ENCODE assay signal across 26 mouse cellular contexts in the genomic region with DNA sequence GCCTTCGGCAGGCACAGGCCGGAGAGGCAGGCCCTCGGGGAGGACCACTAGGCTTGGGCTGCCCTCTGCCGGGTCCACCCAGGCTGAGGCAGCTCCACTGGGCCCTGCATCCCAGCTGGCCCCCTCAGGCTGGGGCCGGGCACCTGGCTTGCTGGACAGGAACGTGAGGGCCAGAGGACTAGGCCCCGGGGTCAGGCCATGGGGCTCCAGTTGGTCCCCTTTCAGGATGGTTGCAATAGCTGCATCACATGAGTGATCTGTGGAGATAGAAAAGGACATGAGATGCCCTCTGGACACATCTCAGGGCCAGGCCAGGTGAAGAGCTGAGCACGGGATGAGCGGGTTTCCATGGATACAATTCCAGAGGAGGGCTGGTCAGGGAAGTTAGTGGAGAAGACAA. TPM values are rescaled to one million over a fixed set of nuclear protein-coding genes. Genes with fewer than 3 reads are reported as not detected.
DNase-seq lines count a peak whose midpoint lies in the region; ATAC-seq and TF ChIP-seq lines count a peak whose summit lies in the region.
"Had no signal": no experiment of that assay in that cellular context is flagged by ENCODE, and none has a peak within 500 bp of the region (broad histone marks: within the 10 kb centered on the region; RNA-seq: fewer than 3 reads in every experiment).

No protein-coding gene starts in this region.

- peaks cover 86% of the 10 kb centered on the region for H3K4me1 ChIP-seq in hindbrain, embryonic 13.5 days (replicated peaks)
- H3K4me1 ChIP-seq in hindbrain, embryonic 10.5 days (replicated peaks) = peaks cover 87% of the 10 kb centered on the region
- H3K4me1 ChIP-seq in forebrain, embryonic 14.5 days (ENCODE audit: control insufficient read depth, insufficient read depth, low read length) = peaks cover 39% of the 10 kb centered on the region
- H3K4me1 ChIP-seq in hindbrain, postnatal 0 days (ENCODE audit: insufficient read depth, low read length) = peaks cover 24% of the 10 kb centered on the region
- peaks cover 37% of the 10 kb centered on the region for H3K4me1 ChIP-seq in midbrain, postnatal 0 days (ENCODE audit: insufficient read depth, low read length)

- DNase-seq in hindbrain, embryonic 10.5 days (ENCODE audit: low spot score) = no peak
- DNase-seq in forebrain, embryonic 14.5 days (ENCODE audit: low spot score) = no peak
- no peak for DNase-seq in hindbrain, postnatal 0 days (ENCODE audit: low spot score)
- DNase-seq in midbrain, postnatal 0 days (ENCODE audit: low spot score) = no peak
- DNase-seq in urinary bladder, postnatal 10 days (ENCODE audit: low spot score) = no peak
- no peak for DNase-seq in left cerebral cortex, postnatal 14 days (ENCODE audit: low spot score in 2 of 2)
- DNase-seq in MN1 (ENCODE audit: low spot score) = no peak
- DNase-seq: adrenal gland, postnatal 36 days; cerebellum, adult 8-10 months had no signal

- no peaks in the 10 kb centered on the region for H3K9me3 ChIP-seq in hindbrain, embryonic 13.5 days
- no peaks in the 10 kb centered on the region for H3K9me3 ChIP-seq in hindbrain, embryonic 10.5 days
- no peaks in the 10 kb centered on the region for H3K9me3 ChIP-seq in forebrain, embryonic 14.5 days (replicated peaks; ENCODE audit: control insufficient read depth, low read length)
- no peaks in the 10 kb centered on the region for H3K9me3 ChIP-seq in hindbrain, postnatal 0 days (ENCODE audit: low read length)
- H3K9me3 ChIP-seq in midbrain, postnatal 0 days (ENCODE audit: low read length) = no peaks in the 10 kb centered on the region
- H3K9me3 ChIP-seq: embryonic facial prominence, embryonic 12.5 days; heart, embryonic 12.5 days; limb, embryonic 13.5 days had no signal

- peak overlapping the region; percentile 98 for H3K4me2 ChIP-seq in hindbrain, embryonic 13.5 days
- peak overlapping the region; percentile 94; the same call in 1 of the 2 replicates for H3K4me2 ChIP-seq in forebrain, embryonic 14.5 days (ENCODE audit: low read length)
- H3K4me2 ChIP-seq in hindbrain, postnatal 0 days (ENCODE audit: low read depth, low read length) = peak overlapping the region; percentile 77; the same call in 1 of the 2 replicates
- H3K4me2 ChIP-seq in midbrain, postnatal 0 days (ENCODE audit: low read depth, low read length, poor library complexity, severe bottlenecking) = peak overlapping the region; percentile 87
- H3K4me2 ChIP-seq: limb, embryonic 13.5 days had no signal

- WGBS in hindbrain, embryonic 13.5 days = 90% methylated on average over 9 of the region's 9 CpGs
- 80% methylated on average over 9 of the region's 9 CpGs for WGBS in hindbrain, embryonic 10.5 days
- WGBS in forebrain, embryonic 14.5 days = 86% methylated on average over 9 of the region's 9 CpGs
- WGBS in hindbrain, postnatal 0 days = 75% methylated on average over 9 of the region's 9 CpGs
- 75% methylated on average over 9 of the region's 9 CpGs for WGBS in midbrain, postnatal 0 days

- ATAC-seq in hindbrain, embryonic 13.5 days (ENCODE audit: low FRiP score) = no peak
- no peak for ATAC-seq in forebrain, embryonic 14.5 days
- ATAC-seq in hindbrain, postnatal 0 days = no peak
- no peak for ATAC-seq in midbrain, postnatal 0 days (ENCODE audit: low FRiP score)
- ATAC-seq: activated CD4-positive, CD25-positive, alpha-beta regulatory T cell, adult 4 months; intestine, postnatal 0 days; Patski had no signal

- H3K27me3 ChIP-seq in hindbrain, embryonic 13.5 days = no peaks in the 10 kb centered on the region
- H3K27me3 ChIP-seq in hindbrain, embryonic 10.5 days (ENCODE audit: insufficient read depth, poor library complexity, severe bottlenecking) = peaks cover 40% of the 10 kb centered on the region
- no peaks in the 10 kb centered on the region for H3K27me3 ChIP-seq in forebrain, embryonic 14.5 days (replicated peaks; ENCODE audit: control insufficient read depth, insufficient read depth, low read length)
- no peaks in the 10 kb centered on the region for H3K27me3 ChIP-seq in hindbrain, postnatal 0 days (ENCODE audit: insufficient read depth, low read length)
- no peaks in the 10 kb centered on the region for H3K27me3 ChIP-seq in midbrain, postnatal 0 days (ENCODE audit: insufficient read depth, low read length)
- H3K27me3 ChIP-seq: Patski had no signal

- TF ChIP-seq CTCF in hindbrain, postnatal 0 days (IDR thresholded peaks at IDR 0.05; ENCODE audit: low read depth) = no peak
- TF ChIP-seq CTCF in midbrain, postnatal 0 days (IDR thresholded peaks at IDR 0.05) = no peak

- intact Hi-C loops in left cerebral cortex, postnatal 14 days (cut with DNase I) = no loop called here

- H3K27ac ChIP-seq in hindbrain, embryonic 13.5 days = peak overlapping the region; percentile 99
- no peak overlapping the region for H3K27ac ChIP-seq in hindbrain, embryonic 10.5 days
- no peak overlapping the region for H3K27ac ChIP-seq in forebrain, embryonic 14.5 days (ENCODE audit: low read depth, low read length)
- H3K27ac ChIP-seq in hindbrain, postnatal 0 days = no peak overlapping the region
- H3K27ac ChIP-seq in midbrain, postnatal 0 days (ENCODE audit: low read depth, low read length) = peak overlapping the region; percentile 38; the same call in 1 of the 2 replicates
- H3K27ac ChIP-seq: embryonic facial prominence, embryonic 12.5 days; kidney, postnatal 0 days; limb, embryonic 13.5 days; liver, embryonic 14.5 days had no signal

- peak overlapping the region; percentile 75 for H3K4me3 ChIP-seq in hindbrain, embryonic 13.5 days
- H3K4me3 ChIP-seq in hindbrain, embryonic 10.5 days = no peak overlapping the region
- H3K4me3 ChIP-seq in forebrain, embryonic 14.5 days (ENCODE audit: low read depth, low read length) = no peak overlapping the region
- H3K4me3 ChIP-seq in hindbrain, postnatal 0 days (ENCODE audit: low read length) = no peak overlapping the region
- H3K4me3 ChIP-seq in midbrain, postnatal 0 days (ENCODE audit: low read depth, low read length) = no peak overlapping the region
- H3K4me3 ChIP-seq: embryonic facial prominence, embryonic 12.5 days; heart, embryonic 12.5 days; limb, embryonic 13.5 days; myocyte had no signal

- H3K36me3 ChIP-seq in hindbrain, embryonic 13.5 days = peaks cover 44% of the 10 kb centered on the region
- H3K36me3 ChIP-seq in hindbrain, embryonic 10.5 days = peaks cover 32% of the 10 kb centered on the region
- peaks cover 35% of the 10 kb centered on the region for H3K36me3 ChIP-seq in forebrain, embryonic 14.5 days (ENCODE audit: control insufficient read depth, insufficient read depth, low read length)
- 0 out of 2 replicates have a peak, but pooled peaks cover 8% of the 10 kb centered on the region for H3K36me3 ChIP-seq in hindbrain, postnatal 0 days (ENCODE audit: insufficient read depth, low read length)
- peaks cover 29% of the 10 kb centered on the region for H3K36me3 ChIP-seq in midbrain, postnatal 0 days (ENCODE audit: insufficient read depth, low read length)

- H3K9ac ChIP-seq in hindbrain, embryonic 13.5 days = peak overlapping the region; percentile 95
- H3K9ac ChIP-seq in forebrain, embryonic 14.5 days (ENCODE audit: low read length) = no peak overlapping the region
- H3K9ac ChIP-seq in hindbrain, postnatal 0 days (replicated peaks; ENCODE audit: low read length) = no peak overlapping the region
- H3K9ac ChIP-seq in midbrain, postnatal 0 days (replicated peaks; ENCODE audit: low read length, poor library complexity, severe bottlenecking) = no peak overlapping the region
- H3K9ac ChIP-seq: embryonic facial prominence, embryonic 12.5 days; heart, embryonic 12.5 days; liver, embryonic 14.5 days had no signal

RNA-seq across cellular contexts. Expression of a gene that starts 3.2 kb away (rescaled TPM):
- 87.6 and 90.0 TPM in 2 replicates for polyA plus RNA-seq in hindbrain, embryonic 13.5 days (2015; fragmentation: Nextera tagmentation; extraction: Ambion mirVana)
- polyA plus RNA-seq in hindbrain, embryonic 10.5 days (2016; fragmentation: Nextera tagmentation; extraction: Ambion mirVana) = 21.8 and 56.0 TPM in 2 replicates
- polyA plus RNA-seq in forebrain, embryonic 14.5 days (2014; fragmentation: Nextera tagmentation; extraction: Ambion mirVana) = 49.6 and 63.9 TPM in 2 replicates
- 84.0 and 84.9 TPM in 2 replicates for total RNA-seq in hindbrain, postnatal 0 days (2014; rRNA removed)
- polyA plus RNA-seq in hindbrain, postnatal 0 days (2015; fragmentation: Nextera tagmentation; extraction: Ambion mirVana) = 54.7 and 56.7 TPM in 2 replicates
- total RNA-seq in midbrain, postnatal 0 days (2014; rRNA removed) = 86.9 and 92.3 TPM in 2 replicates
- 67.6 and 68.0 TPM in 2 replicates for polyA plus RNA-seq in midbrain, postnatal 0 days (2015; fragmentation: Nextera tagmentation; extraction: Ambion mirVana)
- 10 to 100 TPM; 59.0 to 61.0 TPM for total RNA-seq in left cerebral cortex, postnatal 14 days (2021)
- total RNA-seq: common myeloid progenitor, adult 5-6 weeks; megakaryocyte, adult 5-6 weeks had no signal
- polyA plus RNA-seq: activated CD4-positive, CD25-positive, alpha-beta regulatory T cell, adult 4 months had no signal

RNA-seq across cellular contexts. Expression of a gene that starts 23.2 kb away (rescaled TPM):
- polyA plus RNA-seq in hindbrain, embryonic 13.5 days (2015; fragmentation: Nextera tagmentation; extraction: Ambion mirVana) = 29.2 and 34.0 TPM in 2 replicates
- polyA plus RNA-seq in hindbrain, embryonic 10.5 days (2016; fragmentation: Nextera tagmentation; extraction: Ambion mirVana) = 59.5 and 62.2 TPM in 2 replicates
- polyA plus RNA-seq in forebrain, embryonic 14.5 days (2014; fragmentation: Nextera tagmentation; extraction: Ambion mirVana) = 23.4 and 28.1 TPM in 2 replicates
- total RNA-seq in hindbrain, postnatal 0 days (2014; rRNA removed) = 44.0 and 53.5 TPM in 2 replicates
- polyA plus RNA-seq in hindbrain, postnatal 0 days (2015; fragmentation: Nextera tagmentation; extraction: Ambion mirVana) = 31.3 and 34.7 TPM in 2 replicates
- total RNA-seq in midbrain, postnatal 0 days (2014; rRNA removed) = 35.1 and 46.6 TPM in 2 replicates
- polyA plus RNA-seq in midbrain, postnatal 0 days (2015; fragmentation: Nextera tagmentation; extraction: Ambion mirVana) = 31.3 and 31.4 TPM in 2 replicates
- 10 to 100 TPM; 46.4 to 47.9 TPM for total RNA-seq in left cerebral cortex, postnatal 14 days (2021)

RNA-seq across cellular contexts. Expression of a gene that starts 35.8 kb away (rescaled TPM):
- polyA plus RNA-seq in hindbrain, embryonic 13.5 days (2015; fragmentation: Nextera tagmentation; extraction: Ambion mirVana) = not detected in 2 replicates
- not detected in 2 replicates for polyA plus RNA-seq in hindbrain, embryonic 10.5 days (2016; fragmentation: Nextera tagmentation; extraction: Ambion mirVana)
- polyA plus RNA-seq in forebrain, embryonic 14.5 days (2014; fragmentation: Nextera tagmentation; extraction: Ambion mirVana) = not detected in 2 replicates
- not detected in 2 replicates for total RNA-seq in hindbrain, postnatal 0 days (2014; rRNA removed)
- not detected in 2 replicates for polyA plus RNA-seq in hindbrain, postnatal 0 days (2015; fragmentation: Nextera tagmentation; extraction: Ambion mirVana)
- total RNA-seq in midbrain, postnatal 0 days (2014; rRNA removed) = not detected in 2 replicates
- polyA plus RNA-seq in midbrain, postnatal 0 days (2015; fragmentation: Nextera tagmentation; extraction: Ambion mirVana) = not detected in 2 replicates
- total RNA-seq in left cerebral cortex, postnatal 14 days (2021) = not detected
- total RNA-seq: adrenal gland, postnatal 36 days; common myeloid progenitor, adult 5-6 weeks; heart, postnatal 25 days; layer of hippocampus, adult 18-20 months; left cerebral cortex, adult 18-20 months; megakaryocyte, adult 5-6 weeks had no signal
- polyA plus RNA-seq: activated CD4-positive, CD25-positive, alpha-beta regulatory T cell, adult 4 months; C2C12; embryonic facial prominence, embryonic 12.5 days; heart, embryonic 12.5 days; kidney, postnatal 0 days; limb, embryonic 13.5 days; liver, embryonic 14.5 days; lung, embryonic 16.5 days; myocyte; Patski had no signal

RNA-seq across cellular contexts. Expression of a gene that starts 55.7 kb away (rescaled TPM):
- polyA plus RNA-seq in hindbrain, embryonic 13.5 days (2015; fragmentation: Nextera tagmentation; extraction: Ambion mirVana) = 22.1 and 24.6 TPM in 2 replicates
- 5.7 and 5.8 TPM in 2 replicates for polyA plus RNA-seq in hindbrain, embryonic 10.5 days (2016; fragmentation: Nextera tagmentation; extraction: Ambion mirVana)
- 4.0 and 4.2 TPM in 2 replicates for polyA plus RNA-seq in forebrain, embryonic 14.5 days (2014; fragmentation: Nextera tagmentation; extraction: Ambion mirVana)
- total RNA-seq in hindbrain, postnatal 0 days (2014; rRNA removed) = 27.7 and 29.3 TPM in 2 replicates
- 23.9 and 24.2 TPM in 2 replicates for polyA plus RNA-seq in hindbrain, postnatal 0 days (2015; fragmentation: Nextera tagmentation; extraction: Ambion mirVana)
- total RNA-seq in midbrain, postnatal 0 days (2014; rRNA removed) = 16.1 and 25.0 TPM in 2 replicates
- 14.8 and 15.6 TPM in 2 replicates for polyA plus RNA-seq in midbrain, postnatal 0 days (2015; fragmentation: Nextera tagmentation; extraction: Ambion mirVana)
- 10 to 100 TPM; 35.4 to 40.1 TPM for total RNA-seq in left cerebral cortex, postnatal 14 days (2021)
- total RNA-seq: common myeloid progenitor, adult 5-6 weeks had no signal

RNA-seq across cellular contexts. Expression of a gene that starts 56.0 kb away (rescaled TPM):
- polyA plus RNA-seq in hindbrain, embryonic 13.5 days (2015; fragmentation: Nextera tagmentation; extraction: Ambion mirVana) = 94.1 and 99.0 TPM in 2 replicates
- 112 TPM in 2 replicates for polyA plus RNA-seq in hindbrain, embryonic 10.5 days (2016; fragmentation: Nextera tagmentation; extraction: Ambion mirVana)
- 94.0 and 94.2 TPM in 2 replicates for polyA plus RNA-seq in forebrain, embryonic 14.5 days (2014; fragmentation: Nextera tagmentation; extraction: Ambion mirVana)
- 62.8 and 77.5 TPM in 2 replicates for total RNA-seq in hindbrain, postnatal 0 days (2014; rRNA removed)
- 74.1 and 80.2 TPM in 2 replicates for polyA plus RNA-seq in hindbrain, postnatal 0 days (2015; fragmentation: Nextera tagmentation; extraction: Ambion mirVana)
- 45.6 and 71.3 TPM in 2 replicates for total RNA-seq in midbrain, postnatal 0 days (2014; rRNA removed)
- 64.3 and 67.1 TPM in 2 replicates for polyA plus RNA-seq in midbrain, postnatal 0 days (2015; fragmentation: Nextera tagmentation; extraction: Ambion mirVana)
- 10 to 100 TPM; 54.3 to 54.4 TPM for total RNA-seq in left cerebral cortex, postnatal 14 days (2021)

Comparison
In these comparisons a context has a peak if more than half of its experiments do, and no peak if none do; other contexts are left out.
1. H3K27ac ChIP-seq: peak in hindbrain, embryonic 13.5 days (single experiment) and midbrain, postnatal 0 days (single experiment); none in hindbrain, embryonic 10.5 days (single experiment), forebrain, embryonic 14.5 days (single experiment) and hindbrain, postnatal 0 days (single experiment).
2. Peak in every context shown above with its lines, with median percentiles within 50 percentile points of each other: H3K4me2 ChIP-seq.